Mouse (Mus musculus): ENCODE data around the gene Ndc80.

DNA sequence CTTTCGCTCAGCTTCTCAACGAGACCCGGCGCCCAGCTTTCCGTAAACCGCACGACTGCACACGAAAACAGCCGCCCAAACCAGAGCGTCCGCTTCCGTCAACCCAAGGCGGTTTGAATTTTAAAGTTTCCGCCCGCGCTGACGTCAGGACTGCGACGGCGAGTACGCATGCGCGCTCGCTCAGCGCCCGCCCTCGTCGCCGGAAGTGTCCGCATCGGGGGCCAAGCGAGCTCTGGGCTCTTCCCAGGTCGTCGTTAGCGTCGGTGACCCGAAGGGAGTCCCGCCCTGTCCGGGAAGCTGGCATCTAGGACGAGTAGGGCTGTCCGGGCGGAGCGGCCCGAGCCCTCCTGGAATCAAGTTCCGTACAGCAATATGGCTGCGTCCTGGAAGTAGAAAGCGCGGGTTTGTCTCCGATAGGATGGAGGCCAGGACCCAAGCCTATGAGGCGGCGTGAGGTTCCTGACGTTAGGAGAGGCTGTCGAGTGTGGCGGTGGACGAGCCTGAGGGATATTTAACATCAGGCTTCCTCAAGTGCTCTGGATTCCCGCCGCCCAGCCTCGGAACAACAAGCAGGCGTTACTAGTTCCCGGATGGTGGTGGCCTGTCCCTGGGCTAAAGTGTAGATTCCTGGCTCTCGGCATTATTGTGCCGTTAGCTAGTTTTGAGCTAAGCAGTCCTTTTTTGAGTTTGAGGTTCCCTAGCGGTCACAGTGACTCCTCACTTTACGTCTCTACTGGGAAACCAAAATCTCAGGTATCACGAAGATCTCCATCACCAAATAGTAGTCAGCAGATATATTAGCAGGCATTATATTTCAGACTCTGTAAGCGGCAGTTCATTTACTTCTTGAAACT, at the start of gene Ndc80:
- no peak for TF ChIP-seq CTCF (IDR thresholded peaks at IDR 0.05; ENCODE audit: borderline replicate concordance, insufficient read depth, low read length)
- peak; percentile 66 for TF ChIP-seq POLR2A (IDR thresholded peaks at IDR 0.05; ENCODE audit: low read depth, low read length)

All from embryonic fibroblast, embryonic 13.5 days (primary cell).